Mouse (Mus musculus): ENCODE measurements around the gene Osbp2. TPM values are rescaled to one million over a fixed set of nuclear protein-coding genes. Genes with fewer than 3 reads are reported as not detected.

Osbp2 gene
- polyA plus RNA-seq, 1 experiment, result 1.3 TPM

GRCm38 (mm10) chr11:3829736-3830135 lies 34.0 kb downstream of the Osbp2 start:
- Histone ChIP-seq H3K36me3 (ENCODE audit: control insufficient read depth, insufficient read depth) (no peaks in the 10 kb centered on the region), H3K4me2 (ENCODE audit: low read depth) (no peak overlapping the region), H3K79me2 (ENCODE audit: control insufficient read depth, insufficient read depth) (no peaks in the 10 kb centered on the region), H3ac (ENCODE audit: control insufficient read depth, insufficient read length) (no peak overlapping the region), H3K4me3 (no peak overlapping the region), H3K27me3 (ENCODE audit: control insufficient read depth, insufficient read depth, insufficient read length) (no peaks in the 10 kb centered on the region)
- TF ChIP-seq USF1 (IDR thresholded peaks at IDR 0.05; ENCODE audit: low read depth), result no peak
- no peak for TF ChIP-seq POLR2AphosphoS2 (IDR thresholded peaks at IDR 0.05; ENCODE audit: insufficient read length, low read depth)
- no peak for TF ChIP-seq SRF (IDR thresholded peaks at IDR 0.05; ENCODE audit: control insufficient read depth, insufficient read length, low read depth)
- TF ChIP-seq CEBPB (IDR thresholded peaks at IDR 0.05; ENCODE audit: insufficient read depth, poor library complexity, severe bottlenecking), result no peak
- TF ChIP-seq E2F4 (IDR thresholded peaks at IDR 0.05; ENCODE audit: insufficient read depth), result no peak
- TF ChIP-seq TCF12 (IDR thresholded peaks at IDR 0.05; ENCODE audit: insufficient read depth, poor library complexity, severe bottlenecking), result no peak
- TF ChIP-seq REST (IDR thresholded peaks at IDR 0.05; ENCODE audit: insufficient read depth, insufficient read length), result no peak
- TF ChIP-seq POLR2A (IDR thresholded peaks at IDR 0.05; ENCODE audit: insufficient read length, low read depth), result no peak
- no peak for TF ChIP-seq TCF3 (IDR thresholded peaks at IDR 0.05; ENCODE audit: insufficient read length, low read depth)
- no peak for TF ChIP-seq MAX (IDR thresholded peaks at IDR 0.05; ENCODE audit: low read depth)
- TF ChIP-seq MYOD1 (IDR thresholded peaks at IDR 0.05; ENCODE audit: control insufficient read depth in 1 of 3, insufficient read length in 2 of 3, low read depth in 2 of 3), result no peak
- TF ChIP-seq MYOG (IDR thresholded peaks at IDR 0.05; ENCODE audit: control insufficient read depth in 1 of 3, insufficient read depth in 1 of 3, insufficient read length in 2 of 3, low read depth in 2 of 3), result no peak

GRCm38 (mm10) chr11:3824138-3824537 lies 39.6 kb downstream of the Osbp2 start:
- Histone ChIP-seq H3ac (ENCODE audit: control insufficient read depth, insufficient read length) (no peak overlapping the region), H3K79me2 (ENCODE audit: control insufficient read depth, insufficient read depth) (no peaks in the 10 kb centered on the region), H3K36me3 (ENCODE audit: control insufficient read depth, insufficient read depth) (no peaks in the 10 kb centered on the region), H3K4me2 (ENCODE audit: low read depth) (no peak overlapping the region), H3K4me3 (no peak overlapping the region), H3K27me3 (ENCODE audit: control insufficient read depth, insufficient read depth, insufficient read length) (no peaks in the 10 kb centered on the region)
- no peak for TF ChIP-seq POLR2AphosphoS2 (IDR thresholded peaks at IDR 0.05; ENCODE audit: insufficient read length, low read depth)
- TF ChIP-seq E2F4 (IDR thresholded peaks at IDR 0.05; ENCODE audit: insufficient read depth), result no peak
- no peak for TF ChIP-seq USF1 (IDR thresholded peaks at IDR 0.05; ENCODE audit: low read depth)
- no peak for TF ChIP-seq REST (IDR thresholded peaks at IDR 0.05; ENCODE audit: insufficient read depth, insufficient read length)
- TF ChIP-seq POLR2A (IDR thresholded peaks at IDR 0.05; ENCODE audit: insufficient read length, low read depth), result no peak
- no peak for TF ChIP-seq SRF (IDR thresholded peaks at IDR 0.05; ENCODE audit: control insufficient read depth, insufficient read length, low read depth)
- TF ChIP-seq TCF12 (IDR thresholded peaks at IDR 0.05; ENCODE audit: insufficient read depth, poor library complexity, severe bottlenecking), result no peak
- no peak for TF ChIP-seq MYOG (IDR thresholded peaks at IDR 0.05; ENCODE audit: control insufficient read depth in 1 of 3, insufficient read depth in 1 of 3, insufficient read length in 2 of 3, low read depth in 2 of 3)
- TF ChIP-seq CEBPB (IDR thresholded peaks at IDR 0.05; ENCODE audit: insufficient read depth, poor library complexity, severe bottlenecking), result no peak
- TF ChIP-seq MYOD1 (IDR thresholded peaks at IDR 0.05; ENCODE audit: control insufficient read depth in 1 of 3, insufficient read length in 2 of 3, low read depth in 2 of 3), result no peak
- TF ChIP-seq TCF3 (IDR thresholded peaks at IDR 0.05; ENCODE audit: insufficient read length, low read depth), result no peak

GRCm38 (mm10) chr11:3823378-3823777 lies 40.3 kb downstream of the Osbp2 start:
- no peaks in the 10 kb centered on the region for H3K27me3 ChIP-seq (ENCODE audit: control insufficient read depth, insufficient read depth, insufficient read length)
- H3K4me2 ChIP-seq (ENCODE audit: low read depth), result peak overlapping the region; percentile 32
- H3K36me3 ChIP-seq (ENCODE audit: control insufficient read depth, insufficient read depth), result no peaks in the 10 kb centered on the region
- H3ac ChIP-seq (ENCODE audit: control insufficient read depth, insufficient read length), result no peak overlapping the region
- no peak overlapping the region for H3K4me3 ChIP-seq
- no peaks in the 10 kb centered on the region for H3K79me2 ChIP-seq (ENCODE audit: control insufficient read depth, insufficient read depth)
- TF ChIP-seq POLR2A (IDR thresholded peaks at IDR 0.05; ENCODE audit: insufficient read length, low read depth) (no peak), MAX (IDR thresholded peaks at IDR 0.05; ENCODE audit: low read depth) (no peak), POLR2AphosphoS2 (IDR thresholded peaks at IDR 0.05; ENCODE audit: insufficient read length, low read depth) (no peak), TCF3 (IDR thresholded peaks at IDR 0.05; ENCODE audit: insufficient read length, low read depth) (no peak), MYOG (IDR thresholded peaks at IDR 0.05; ENCODE audit: control insufficient read depth in 1 of 3, insufficient read depth in 1 of 3, insufficient read length in 2 of 3, low read depth in 2 of 3) (no peak), E2F4 (IDR thresholded peaks at IDR 0.05; ENCODE audit: insufficient read depth) (no peak), TCF12 (IDR thresholded peaks at IDR 0.05; ENCODE audit: insufficient read depth, poor library complexity, severe bottlenecking) (no peak), USF1 (IDR thresholded peaks at IDR 0.05; ENCODE audit: low read depth) (no peak), CEBPB (IDR thresholded peaks at IDR 0.05; ENCODE audit: insufficient read depth, poor library complexity, severe bottlenecking) (no peak), MYOD1 (IDR thresholded peaks at IDR 0.05; ENCODE audit: control insufficient read depth in 1 of 3, insufficient read length in 2 of 3, low read depth in 2 of 3) (no peak), REST (IDR thresholded peaks at IDR 0.05; ENCODE audit: insufficient read depth, insufficient read length) (no peak), SRF (IDR thresholded peaks at IDR 0.05; ENCODE audit: control insufficient read depth, insufficient read length, low read depth) (no peak)

- H3K4me3 ChIP-seq, result no peak overlapping the region
- TF ChIP-seq MAX (IDR thresholded peaks at IDR 0.05; ENCODE audit: low read depth), result no peak
- TF ChIP-seq CEBPB (IDR thresholded peaks at IDR 0.05; ENCODE audit: insufficient read depth, poor library complexity, severe bottlenecking), result no peak
- no peak for TF ChIP-seq REST (IDR thresholded peaks at IDR 0.05; ENCODE audit: insufficient read depth, insufficient read length)
- no peak for TF ChIP-seq USF1 (IDR thresholded peaks at IDR 0.05; ENCODE audit: low read depth)
- TF ChIP-seq MYOD1 (IDR thresholded peaks at IDR 0.05; ENCODE audit: control insufficient read depth in 1 of 3, insufficient read length in 2 of 3, low read depth in 2 of 3), result no peak
- no peak for TF ChIP-seq E2F4 (IDR thresholded peaks at IDR 0.05; ENCODE audit: insufficient read depth)
- no peak for TF ChIP-seq POLR2A (IDR thresholded peaks at IDR 0.05; ENCODE audit: insufficient read length, low read depth)
- TF ChIP-seq SRF (IDR thresholded peaks at IDR 0.05; ENCODE audit: control insufficient read depth, insufficient read length, low read depth), result no peak
- TF ChIP-seq MYOG (IDR thresholded peaks at IDR 0.05; ENCODE audit: control insufficient read depth in 1 of 3, insufficient read depth in 1 of 3, insufficient read length in 2 of 3, low read depth in 2 of 3), result no peak
- no peak for TF ChIP-seq TCF3 (IDR thresholded peaks at IDR 0.05; ENCODE audit: insufficient read length, low read depth)
- no peak for TF ChIP-seq POLR2AphosphoS2 (IDR thresholded peaks at IDR 0.05; ENCODE audit: insufficient read length, low read depth)
- no peak for TF ChIP-seq TCF12 (IDR thresholded peaks at IDR 0.05; ENCODE audit: insufficient read depth, poor library complexity, severe bottlenecking)
- H3K4me2 ChIP-seq (ENCODE audit: low read depth), result no peak overlapping the region
- H3K79me2 ChIP-seq (ENCODE audit: control insufficient read depth, insufficient read depth), result no peaks in the 10 kb centered on the region
- H3K27me3 ChIP-seq (ENCODE audit: control insufficient read depth, insufficient read depth, insufficient read length), result no peaks in the 10 kb centered on the region
- no peak overlapping the region for H3ac ChIP-seq (ENCODE audit: control insufficient read depth, insufficient read length)
- no peaks in the 10 kb centered on the region for H3K36me3 ChIP-seq (ENCODE audit: control insufficient read depth, insufficient read depth)
These were observed 45.5 kb downstream of the Osbp2 start for GRCm38 (mm10) chr11:3817986-3818758.
